Mouse (Mus musculus): ENCODE measurements around the gene Nfe2l1. TPM values are rescaled to one million over a fixed set of nuclear protein-coding genes. Genes with fewer than 3 reads are reported as not detected.
A peak's percentile ranks its signal among the peaks of the same experiment; 100 is the strongest.
"Not testable (repeated sequence)": the region's sequence is repeated elsewhere in the genome, so short reads cannot be mapped to it uniquely, and the experiment has no call there.

Gene Nfe2l1
- total RNA-seq, 2 experiments from 2014 or later: 108 to 115 TPM

DNA sequence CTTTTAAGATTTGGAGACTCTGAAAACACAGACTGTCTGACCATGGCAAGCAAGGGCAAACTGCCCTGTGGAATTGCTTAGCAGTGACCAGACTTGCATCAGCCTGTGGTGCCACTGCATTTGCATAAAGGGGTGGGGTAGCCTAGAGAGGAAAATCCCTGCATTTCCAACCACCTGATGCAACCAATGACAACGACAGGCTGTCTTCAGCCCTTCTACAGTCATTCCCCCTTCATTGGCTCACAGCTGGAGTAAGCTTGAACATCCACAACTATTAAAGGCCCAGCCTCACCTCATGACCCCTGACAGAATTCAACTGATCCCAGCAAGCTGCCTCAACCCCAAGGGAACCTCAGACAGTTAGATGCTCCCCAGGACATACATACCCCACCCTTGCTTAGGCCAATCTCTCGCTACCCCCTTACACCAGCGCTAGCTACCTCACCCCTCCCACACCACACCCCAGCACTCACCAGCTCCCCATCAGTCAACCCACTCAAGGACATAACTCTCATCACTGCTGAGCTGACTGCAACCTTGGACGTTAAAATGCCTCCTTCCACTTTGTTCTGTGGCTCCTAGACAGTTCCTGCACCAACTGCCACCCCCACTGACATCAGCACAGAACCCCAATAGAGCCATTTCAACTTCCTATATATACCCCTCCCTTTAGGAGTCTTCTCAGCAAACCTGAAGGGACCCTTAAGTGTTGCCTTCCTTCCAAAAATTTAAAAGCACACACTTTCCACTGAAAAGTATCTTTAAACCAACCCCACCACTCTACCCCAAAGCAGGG, 6.9 kb downstream of the Nfe2l1 start:
- DNase-seq: no peak
- intact Hi-C loops (cut with DNase I): no loop called here

DNA sequence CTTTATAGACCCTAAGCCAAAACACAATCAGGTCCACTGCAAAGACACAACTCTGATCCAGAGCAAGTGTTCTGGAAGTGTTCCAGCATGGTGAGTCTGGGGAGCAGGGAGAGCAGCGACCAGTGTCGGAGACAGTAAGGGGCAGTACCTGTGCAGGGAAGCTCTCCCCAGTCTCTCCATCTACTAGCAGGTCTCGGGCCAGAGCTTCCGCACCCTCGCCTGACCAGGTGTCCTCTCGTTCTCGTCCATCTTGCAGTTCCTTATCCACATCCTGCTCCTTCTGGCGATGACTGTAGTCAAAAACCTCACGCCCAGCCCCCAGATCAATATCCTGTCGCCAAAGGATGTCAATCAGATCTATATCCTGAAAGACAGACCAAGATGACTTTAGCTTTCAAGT, 7.8 kb downstream of the Nfe2l1 start:
- intact Hi-C loops (cut with DNase I): no loop called here
- no peak for DNase-seq

DNA sequence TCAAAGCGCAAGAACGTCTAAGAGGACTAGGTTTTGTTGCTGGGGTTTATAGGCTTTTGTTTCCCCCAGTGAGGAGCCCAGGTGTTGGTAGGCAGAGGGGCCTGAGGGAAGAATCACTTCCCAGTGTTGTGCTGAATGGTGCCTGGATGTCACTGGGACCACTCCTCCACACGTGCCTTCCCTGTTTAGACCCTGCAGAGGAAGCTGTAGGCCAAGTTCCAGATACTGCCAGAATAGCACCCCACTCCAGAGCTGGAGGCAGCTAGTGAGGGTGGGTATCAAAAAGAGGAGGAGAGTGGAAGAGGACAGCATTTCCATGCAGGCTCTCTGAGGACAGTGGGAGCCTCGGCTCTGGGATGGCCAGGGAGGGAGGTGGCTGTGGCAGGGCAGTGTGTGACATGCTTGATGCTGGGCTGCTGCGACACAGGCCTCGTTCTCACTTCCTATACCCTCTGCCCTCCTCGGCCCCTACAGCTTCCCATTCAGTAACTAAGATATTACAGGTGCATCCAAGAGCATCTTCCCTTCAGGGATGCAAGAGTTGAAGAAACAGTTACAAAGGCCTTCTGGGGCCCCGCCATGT, 11.5 kb downstream of the Nfe2l1 start:
- intact Hi-C loops (cut with DNase I): no loop called here
- no peak for DNase-seq

DNA sequence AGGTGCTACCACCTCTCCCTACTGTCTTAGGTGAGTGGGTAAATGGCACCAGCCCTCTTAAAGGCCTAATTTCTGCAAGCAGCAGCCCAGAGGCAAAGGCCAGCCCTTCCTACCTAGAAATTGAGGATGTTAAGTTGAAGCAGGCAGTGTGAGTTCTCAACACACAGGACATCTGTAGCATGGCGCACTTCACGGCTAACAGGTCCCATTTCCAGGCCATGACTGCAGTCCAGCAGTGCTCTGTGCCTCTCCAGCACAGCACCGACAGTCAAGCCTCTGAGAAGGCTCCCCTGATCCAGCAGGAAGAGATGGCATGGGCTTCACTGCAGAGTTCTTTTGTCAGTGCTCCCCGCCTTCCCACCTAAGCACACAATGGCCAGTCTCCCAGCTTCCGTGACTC, 12.8 kb downstream of the Nfe2l1 start:
- intact Hi-C loops (cut with DNase I): no loop called here
- DNase-seq: no peak

DNA sequence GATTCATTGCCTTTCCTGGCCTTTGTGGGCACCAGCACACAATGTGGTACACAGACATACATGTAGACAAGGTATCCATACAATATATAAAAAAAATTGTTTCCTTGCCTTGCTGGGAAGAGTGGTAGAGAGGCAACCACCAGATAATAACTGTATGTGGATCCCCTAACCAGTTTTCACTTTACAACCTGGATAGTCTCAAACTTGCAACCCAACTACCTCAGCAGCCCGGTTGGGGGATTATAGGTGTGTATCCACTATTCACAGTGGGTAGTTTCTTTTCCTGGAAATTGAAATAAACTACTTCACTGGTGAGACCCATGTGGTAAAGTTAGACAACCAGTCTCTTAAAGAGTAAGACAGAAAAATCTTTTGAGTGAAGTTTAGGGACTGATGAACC, 13.3 kb downstream of the Nfe2l1 start:
- intact Hi-C loops (cut with DNase I): no loop called here
- no peak for DNase-seq

DNA sequence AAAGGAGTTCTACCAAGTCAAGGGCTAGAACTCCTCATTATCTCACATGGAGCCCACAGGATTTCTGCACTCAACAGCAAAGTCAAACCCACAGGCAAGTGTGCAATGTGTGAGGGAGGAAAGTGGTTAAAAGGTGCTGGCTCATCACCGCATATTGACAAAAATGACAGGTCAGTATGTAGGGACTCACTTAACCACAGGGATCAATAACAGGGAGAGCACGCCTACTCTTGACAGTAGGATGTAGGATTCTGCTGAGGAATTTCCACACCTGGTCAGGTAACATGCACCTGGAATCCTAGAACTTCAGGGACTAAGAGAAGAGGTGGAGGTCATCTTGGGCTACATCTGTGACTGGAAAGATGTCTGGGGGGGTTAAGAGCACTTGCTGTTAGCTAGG, 13.9 kb downstream of the Nfe2l1 start:
- intact Hi-C loops (cut with DNase I): no loop called here
- DNase-seq: no peak

DNA sequence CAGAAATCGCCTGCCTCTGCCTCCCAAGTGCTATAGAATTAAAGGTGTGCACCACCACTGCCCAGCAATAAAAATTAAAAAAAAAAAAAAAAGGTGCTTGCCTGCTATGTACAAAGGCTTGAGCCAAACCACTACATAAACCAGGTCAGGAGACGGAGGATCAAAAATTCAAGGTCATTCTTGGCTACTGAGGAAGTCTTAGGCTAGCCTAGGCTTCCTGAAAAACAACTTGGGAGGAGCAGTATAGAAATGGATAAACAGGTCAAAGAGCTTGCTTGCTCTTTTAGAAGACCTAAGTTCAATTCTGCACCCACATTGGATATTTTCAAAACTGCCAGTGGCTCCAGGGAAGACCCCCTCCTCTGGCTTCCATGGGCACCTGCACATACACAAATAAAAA, 15.3 kb downstream of the Nfe2l1 start:
- intact Hi-C loops (cut with DNase I): no loop called here
- no peak for DNase-seq

DNA sequence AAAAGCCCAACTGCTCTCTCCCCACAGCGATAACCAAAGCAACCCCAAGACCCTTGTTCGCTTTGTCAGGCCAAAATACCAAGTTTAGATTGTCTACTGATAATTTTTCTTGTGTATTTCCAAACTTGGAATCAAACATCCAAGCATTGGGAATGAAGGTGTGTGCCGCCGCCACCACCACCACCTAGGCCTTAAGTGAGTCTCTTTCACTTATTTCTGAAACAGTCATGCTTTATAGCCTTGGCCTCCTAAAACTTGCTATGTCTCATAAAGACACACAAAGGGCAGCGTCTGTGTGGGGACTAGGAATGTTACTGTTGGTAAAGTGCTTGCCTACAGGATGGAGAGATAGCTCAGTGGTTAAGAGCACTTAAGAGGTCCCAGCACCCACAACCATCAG, 15.8 kb downstream of the Nfe2l1 start:
- no peak for DNase-seq
- intact Hi-C loops (cut with DNase I): no loop called here

DNA sequence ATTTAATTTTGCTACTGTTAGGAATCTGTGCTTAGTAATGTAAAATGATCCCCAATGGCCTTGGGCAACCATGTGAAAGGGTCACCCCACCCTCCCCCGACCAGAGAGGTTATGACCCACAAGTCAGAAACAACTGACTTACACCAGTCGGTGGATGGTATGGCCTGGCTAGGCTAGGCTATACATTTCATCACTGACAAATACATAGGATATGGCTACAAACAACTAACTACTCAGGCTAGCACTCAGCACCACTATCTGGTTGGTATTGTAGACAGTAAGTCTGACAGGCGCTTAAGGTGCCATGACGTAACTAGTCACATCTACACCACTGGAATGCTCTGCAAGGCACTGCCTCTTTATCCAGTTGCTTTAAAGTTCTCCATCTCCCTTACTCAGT, 16.3 kb downstream of the Nfe2l1 start:
- DNase-seq: no peak
- intact Hi-C loops (cut with DNase I): no loop called here

DNA sequence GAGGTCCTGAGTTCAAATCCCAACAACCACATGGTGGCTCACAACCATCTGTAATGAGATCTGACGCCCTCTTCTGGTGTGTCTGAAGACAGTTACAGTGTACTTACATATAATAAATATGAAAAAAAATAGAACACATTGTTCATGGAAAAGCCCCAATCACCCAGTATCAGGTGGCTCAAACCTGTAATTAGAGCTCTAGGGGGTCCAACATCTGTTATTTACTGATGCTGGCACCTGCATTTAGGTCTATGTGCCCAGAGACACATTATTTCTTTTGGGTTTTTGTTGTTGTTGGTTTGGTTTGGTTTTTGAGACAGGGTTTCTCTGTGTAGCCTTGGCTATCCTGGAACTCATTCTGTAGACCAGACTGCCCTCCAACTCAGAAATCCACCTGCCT, 18.6 kb downstream of the Nfe2l1 start:
- intact Hi-C loops (cut with DNase I); DNase-seq: not testable (repeated sequence)

DNA sequence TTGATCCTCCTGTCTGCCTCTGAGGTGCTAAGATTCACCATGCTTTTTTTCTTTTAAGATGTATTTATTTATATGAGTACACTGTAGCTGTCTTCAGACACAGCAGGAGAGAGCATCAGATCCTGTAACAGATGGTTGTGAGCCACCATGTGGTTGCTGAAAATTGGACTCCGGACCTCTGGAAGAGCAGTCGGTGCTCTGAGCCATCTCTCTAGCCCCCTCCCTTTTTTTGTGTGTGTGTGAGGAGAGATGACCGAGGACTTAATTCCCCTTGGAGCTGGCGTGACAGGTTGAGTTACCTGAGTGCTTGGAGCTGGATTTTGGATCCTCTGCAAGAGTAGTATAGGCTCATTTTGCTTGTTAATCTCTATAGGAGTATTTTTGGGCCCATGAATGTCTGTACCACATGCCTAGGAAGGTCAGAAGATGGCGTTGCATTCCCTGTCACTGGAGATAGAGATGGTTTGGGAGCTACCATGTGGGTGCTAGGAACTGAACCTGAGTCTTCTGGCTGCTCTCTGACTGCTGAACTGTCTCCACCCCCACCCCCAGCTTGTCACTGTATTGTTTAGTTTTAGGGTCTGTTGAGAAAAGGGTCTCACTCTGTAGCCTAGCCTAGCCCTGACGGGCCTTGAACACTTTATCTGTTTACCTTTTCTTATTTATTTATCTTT, 20.1 kb downstream of the Nfe2l1 start:
- intact Hi-C loops (cut with DNase I): no loop called here
- no peak for DNase-seq

DNA sequence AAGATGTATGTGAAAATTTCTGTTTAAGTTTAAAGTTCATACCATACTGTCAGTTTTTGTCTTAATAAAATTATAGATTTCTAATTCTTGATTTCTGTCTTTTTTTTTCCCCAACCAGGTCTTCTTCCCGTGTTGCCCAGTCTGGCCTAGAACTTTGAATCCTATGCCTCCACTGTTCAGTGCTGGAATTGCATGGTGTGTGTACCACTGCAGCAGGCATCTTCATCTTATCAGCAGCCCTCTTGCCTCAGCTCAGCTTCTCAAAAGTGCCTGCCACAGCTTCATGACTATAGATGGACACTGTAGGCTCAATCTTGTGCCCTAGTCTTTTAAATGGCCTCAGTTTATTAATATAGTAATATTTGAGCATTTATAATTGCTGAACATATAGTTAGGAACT, 21.7 kb downstream of the Nfe2l1 start:
- intact Hi-C loops (cut with DNase I): no loop called here
- DNase-seq: no peak

DNA sequence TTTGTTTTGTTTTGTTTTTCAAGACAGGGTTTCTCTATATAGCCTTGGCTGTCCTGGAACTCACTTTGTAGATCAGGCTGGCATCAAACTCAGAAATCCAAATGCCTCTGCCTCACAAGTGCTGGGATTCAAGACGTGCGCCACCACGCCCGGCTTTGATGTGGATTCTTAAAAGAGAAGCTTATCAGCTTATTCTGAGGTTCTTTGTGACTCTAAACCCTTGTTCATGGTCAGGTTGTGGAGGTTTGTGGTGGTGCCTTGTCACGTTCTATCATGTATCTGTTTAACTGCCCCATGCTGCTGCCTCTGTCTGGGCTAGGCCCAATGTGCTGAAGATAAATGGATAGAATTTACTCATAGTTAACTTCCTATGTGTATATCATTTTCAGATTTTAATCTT, 24.2 kb downstream of the Nfe2l1 start:
- DNase-seq: no peak
- intact Hi-C loops (cut with DNase I): no loop called here

DNA sequence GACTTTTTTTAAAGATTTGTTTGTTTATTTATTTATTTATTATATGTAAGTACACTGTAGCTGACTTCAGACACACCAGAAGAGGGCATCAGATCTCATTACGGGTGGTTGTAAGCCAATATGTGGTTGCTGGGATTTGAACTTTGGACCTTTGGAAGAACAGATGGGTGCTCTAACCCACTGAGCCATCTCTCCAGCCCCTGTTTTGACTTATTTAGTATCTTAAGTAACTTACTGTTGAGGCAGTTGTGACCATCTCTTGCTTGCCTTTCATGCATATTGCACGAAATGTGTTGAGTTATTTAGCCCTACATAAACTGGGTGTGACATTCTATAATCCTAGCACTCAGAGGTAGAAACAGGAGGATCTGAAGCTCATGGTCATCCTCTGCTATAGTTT, 30.3 kb downstream of the Nfe2l1 start:
- intact Hi-C loops (cut with DNase I): no loop called here
- DNase-seq: no peak

DNA sequence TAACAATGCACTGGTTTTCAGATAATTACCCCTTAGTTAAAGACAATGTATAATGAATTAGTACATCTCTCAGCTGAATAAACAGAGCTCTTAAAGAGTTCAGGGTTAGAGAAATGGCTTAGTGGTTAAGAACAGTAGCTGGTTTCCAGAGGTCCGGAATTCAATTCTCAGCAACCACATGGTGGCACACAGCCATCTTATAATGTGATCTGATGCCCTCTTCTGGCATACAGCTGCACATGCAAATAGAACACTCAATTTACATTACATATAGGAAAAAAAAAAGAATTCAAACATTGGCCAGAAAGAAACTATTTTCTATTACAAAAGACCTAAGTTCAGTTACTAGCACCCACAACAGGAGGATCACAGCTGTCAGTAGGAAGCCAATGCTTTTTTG, 33.2 kb downstream of the Nfe2l1 start:
- intact Hi-C loops (cut with DNase I): no loop called here
- DNase-seq: no peak

DNA sequence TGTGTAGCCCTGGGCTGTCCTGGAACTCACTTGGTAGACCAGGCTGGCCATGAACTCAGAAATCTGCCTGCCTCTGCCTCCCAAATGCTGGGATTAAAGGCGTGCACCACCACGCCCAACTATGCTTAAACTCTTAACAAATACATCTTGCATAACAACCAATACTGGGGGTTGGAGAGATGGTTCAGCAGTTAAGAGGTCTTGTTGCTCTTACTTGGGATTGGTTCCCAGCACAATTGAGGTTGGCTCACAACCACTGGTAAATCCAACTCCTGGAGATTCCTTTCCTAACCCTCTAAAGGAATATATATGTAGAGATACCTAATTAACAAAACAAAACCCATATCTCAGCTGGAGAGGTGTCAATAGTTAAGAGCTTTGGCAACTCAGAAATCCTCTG, 33.7 kb downstream of the Nfe2l1 start:
- intact Hi-C loops (cut with DNase I): no loop called here
- no peak for DNase-seq

DNA sequence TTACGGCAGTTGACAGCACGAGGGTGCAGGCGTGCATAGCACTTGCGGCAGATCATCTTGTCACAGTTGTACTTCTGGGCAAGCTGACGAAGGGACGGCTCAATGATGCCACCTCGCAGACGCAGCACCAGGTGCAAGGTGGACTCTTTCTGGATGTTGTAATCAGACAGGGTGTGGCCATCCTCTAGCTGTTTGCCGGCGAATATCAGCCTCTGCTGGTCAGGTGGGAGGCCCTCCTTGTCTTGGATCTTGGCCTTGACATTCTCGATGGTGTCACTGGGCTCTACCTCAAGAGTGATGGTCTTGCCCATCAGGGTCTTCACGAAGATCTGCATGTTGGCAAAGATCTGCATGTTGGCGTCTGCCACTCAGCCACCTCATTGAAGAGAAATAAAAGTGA, 34.3 kb downstream of the Nfe2l1 start:
- intact Hi-C loops (cut with DNase I): no loop called here

DNA sequence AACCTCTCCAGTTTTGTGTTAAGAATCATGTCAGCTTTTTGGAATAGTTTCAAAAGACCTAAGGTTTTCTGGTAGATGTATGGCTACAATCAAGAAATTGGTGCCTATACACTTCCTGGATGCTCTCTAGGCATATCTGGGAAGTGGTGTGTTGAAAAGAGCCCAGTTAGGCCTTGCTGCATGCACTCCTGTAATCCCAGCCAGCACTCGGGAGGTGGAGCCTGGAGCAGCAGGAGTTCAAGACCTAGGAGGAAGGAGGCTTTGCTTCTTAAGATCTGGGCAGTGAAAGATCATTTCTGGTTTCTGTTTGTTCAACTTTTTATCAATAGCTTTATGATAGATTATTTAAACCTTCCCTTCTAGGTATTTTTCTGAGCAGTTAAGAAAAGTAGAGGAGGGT, 39.1 kb downstream of the Nfe2l1 start:
- no peak for DNase-seq
- intact Hi-C loops (cut with DNase I): no loop called here

More for the DNA sequence above, 34.3 kb downstream of the Nfe2l1 start:
- no peak for DNase-seq

DNA sequence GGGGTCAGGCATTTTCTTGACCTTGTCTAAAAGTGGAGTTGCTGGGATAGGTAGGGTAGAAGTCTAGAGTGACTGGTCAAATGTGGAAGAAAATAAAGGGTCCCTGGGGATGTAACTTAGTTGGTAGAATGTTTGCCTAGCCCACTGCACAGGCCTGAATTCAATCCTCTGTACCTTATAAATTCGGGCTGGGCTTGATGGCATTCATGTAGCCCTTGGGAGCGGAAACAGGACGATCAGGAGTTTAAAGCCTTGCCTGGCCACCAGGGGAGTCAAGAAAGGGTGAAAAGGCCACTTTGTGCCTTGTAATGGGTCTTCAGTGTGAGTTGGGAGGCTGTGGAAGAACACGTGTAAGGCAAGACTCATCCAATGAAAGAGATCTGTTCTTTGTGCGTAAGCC, 39.8 kb downstream of the Nfe2l1 start:
- intact Hi-C loops (cut with DNase I): loop anchor here (5.0 kb wide), 1 partner anchor 72 kb away; no protein-coding TSS in a partner anchor
- DNase-seq: no peak

DNA sequence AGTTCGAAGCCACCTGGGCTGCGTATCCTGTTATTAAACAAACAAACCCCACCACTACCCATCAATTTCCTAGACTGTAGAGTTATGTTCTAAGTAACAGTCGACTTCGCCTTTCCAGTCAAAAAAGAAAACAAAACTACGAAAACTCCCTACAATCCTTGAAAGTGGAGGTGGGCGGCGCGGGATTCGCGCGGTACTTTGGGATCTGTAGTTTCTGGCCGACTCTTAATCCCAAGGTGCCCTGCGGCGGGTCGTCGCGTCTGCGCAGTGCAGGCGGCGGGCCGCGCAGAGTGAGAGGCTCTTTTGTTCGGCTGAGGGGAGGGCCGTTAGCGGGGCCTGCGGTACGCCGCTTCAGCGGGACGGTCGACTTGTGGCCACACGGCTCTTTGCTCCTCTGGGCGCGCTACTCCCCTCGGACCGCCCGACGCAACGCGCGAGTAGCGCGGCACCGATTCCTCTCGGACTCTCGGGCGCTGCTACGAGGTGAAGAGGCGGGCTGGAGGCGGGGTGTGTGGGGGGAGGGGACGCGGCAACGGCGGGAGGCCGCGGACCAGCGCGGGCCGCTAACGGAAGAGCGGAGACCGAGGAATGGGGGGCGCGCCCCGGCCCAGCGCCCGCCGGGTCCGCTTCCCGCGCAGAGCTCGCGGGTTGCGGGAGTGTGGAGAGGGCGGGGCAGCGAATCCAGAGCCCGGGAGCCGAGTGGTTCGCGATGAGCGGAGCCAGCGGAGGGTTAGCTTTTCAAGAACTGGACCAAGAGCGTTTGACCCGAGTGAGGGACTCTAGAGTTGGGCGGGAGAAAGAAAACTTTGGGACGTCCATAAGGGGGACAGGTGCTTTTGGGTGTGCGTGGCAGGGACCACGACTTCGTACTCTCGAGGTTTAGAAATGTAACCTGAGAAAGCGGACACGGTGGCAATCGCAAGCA, 40.6 kb downstream of the Nfe2l1 start, which contains the start of gene Cbx1:
Cbx1 (plus strand) TSS at position 257 of the 925 bp plus-strand sequence.
- intact Hi-C loops (cut with DNase I): loop anchor here (5.0 kb wide), 1 partner anchor 73 kb away; no protein-coding TSS in a partner anchor
- peak; percentile 93 for DNase-seq
